Mouse (Mus musculus) left cerebral cortex, adult 6 months (tissue): ENCODE measurements around the gene Olfr896-ps1. TPM values are rescaled to one million over a fixed set of nuclear protein-coding genes. Genes with fewer than 3 reads are reported as not detected.

Source experiments
- long read RNA-seq, 2 experiments: library from polyadenylated mRNA; unstranded; transcript quantifications; one replicate each; pipeline ENCODE4 v2.0.0; 2019 to 2020
- polyA plus RNA-seq: library from polyadenylated mRNA; unstranded; fragments of <200 nt; fragmentation: Nextera tagmentation; gene quantifications from 2 replicates; pipeline ENCODE4 v1.2.3, GENCODE M21; 2021

Olfr896-ps1 gene
- polyA plus RNA-seq = not detected in 2 replicates
- long read RNA-seq, experiment 1 = 0 reads
- long read RNA-seq, experiment 2 = 0 reads

GRCm38 (mm10) chr9:38290807-38291206, at the start of gene Olfr896-ps1:
TSS of gene Olfr896-ps1 (plus strand) at chr9:38291107.

DNA sequence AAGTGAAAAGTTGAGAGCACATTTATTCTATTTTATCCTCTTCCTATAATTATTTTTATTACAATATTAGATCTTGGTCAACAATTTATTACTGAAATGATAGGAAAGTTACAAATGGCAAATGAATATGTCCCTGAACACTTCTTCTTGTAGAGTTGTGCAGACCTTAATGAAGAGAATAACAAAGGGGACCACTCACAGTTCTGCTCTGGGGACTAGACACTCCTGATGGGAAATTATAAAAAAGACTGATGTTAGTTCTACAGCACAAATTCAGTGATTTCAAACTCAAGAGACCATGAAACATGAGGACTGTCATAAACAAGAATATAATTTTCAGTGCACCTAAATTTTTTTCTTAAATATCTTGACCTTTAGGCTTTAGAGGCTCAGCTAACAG, 38.4 kb upstream of the Olfr896-ps1 start, which contains the start of gene Olfr143:
Gene Olfr143 (plus strand): TSS at position 301 of the 400 bp plus-strand sequence.

GRCm38 (mm10) chr9:38267551-38267950, 23.4 kb upstream of the Olfr896-ps1 start, which contains the start of gene Olfr895:
TSS of gene Olfr895 (plus strand) at chr9:38267851.

GRCm38 (mm10) chr9:38328760-38329159, 37.9 kb downstream of the Olfr896-ps1 start, which contains the start of gene Olfr25:
TSS of gene Olfr25 (plus strand) at chr9:38329060.

Other genes with a start within 250 kb of the Olfr896-ps1 start
- not detected in 2 replicates for gene Olfr884, start 244.6 kb upstream of the Olfr896-ps1 start, polyA plus RNA-seq
- not detected in 2 replicates for gene Olfr885, start 229.8 kb upstream of the Olfr896-ps1 start, polyA plus RNA-seq
- not detected in 2 replicates for gene Olfr887, start 207.0 kb upstream of the Olfr896-ps1 start, polyA plus RNA-seq
- gene Olfr888, start 183.0 kb upstream of the Olfr896-ps1 start, polyA plus RNA-seq = not detected in 2 replicates
- gene Olfr889, start 175.9 kb upstream of the Olfr896-ps1 start, polyA plus RNA-seq = 0.15 and 0.23 TPM in 2 replicates
- gene Olfr890, start 148.6 kb upstream of the Olfr896-ps1 start, polyA plus RNA-seq = not detected in 2 replicates
- gene Olfr891, start 110.3 kb upstream of the Olfr896-ps1 start, polyA plus RNA-seq = not detected in 2 replicates
- not detected in 2 replicates for gene Olfr893, start 82.7 kb upstream of the Olfr896-ps1 start, polyA plus RNA-seq
- gene Olfr894, start 73.1 kb upstream of the Olfr896-ps1 start, polyA plus RNA-seq = not detected in 2 replicates
- gene Olfr143, start 38.3 kb upstream of the Olfr896-ps1 start, polyA plus RNA-seq = not detected in 2 replicates
- gene Olfr895, start 23.3 kb upstream of the Olfr896-ps1 start, polyA plus RNA-seq = not detected in 2 replicates
- gene Olfr25, start 38.0 kb downstream of the Olfr896-ps1 start, polyA plus RNA-seq = not detected in 2 replicates
- not detected in 2 replicates for gene Olfr898, start 57.3 kb downstream of the Olfr896-ps1 start, polyA plus RNA-seq
- not detected in 2 replicates for gene Olfr250, start 75.8 kb downstream of the Olfr896-ps1 start, polyA plus RNA-seq
- gene Olfr251, start 86.0 kb downstream of the Olfr896-ps1 start, polyA plus RNA-seq = not detected in 2 replicates
- not detected in 2 replicates for gene Olfr147, start 110.6 kb downstream of the Olfr896-ps1 start, polyA plus RNA-seq
- gene Olfr901, start 138.3 kb downstream of the Olfr896-ps1 start, polyA plus RNA-seq = not detected in 2 replicates
- gene Olfr902, start 156.5 kb downstream of the Olfr896-ps1 start, polyA plus RNA-seq = not detected in 2 replicates
- gene Olfr904, start 172.0 kb downstream of the Olfr896-ps1 start, polyA plus RNA-seq = not detected in 2 replicates
- gene Olfr905, start 180.0 kb downstream of the Olfr896-ps1 start, polyA plus RNA-seq = not detected in 2 replicates
- not detected in 2 replicates for gene Olfr906, start 196.0 kb downstream of the Olfr896-ps1 start, polyA plus RNA-seq
- gene Olfr907, start 204.7 kb downstream of the Olfr896-ps1 start, polyA plus RNA-seq = not detected in 2 replicates
- gene Olfr911-ps1, start 230.5 kb downstream of the Olfr896-ps1 start, polyA plus RNA-seq = not detected in 2 replicates
- not detected in 2 replicates for gene Olfr910, start 246.7 kb downstream of the Olfr896-ps1 start, polyA plus RNA-seq